Comparison of ENCODE assay signal across 15 mouse cellular contexts in genomic region chr2:114157345-114157744, GRCm38 (mm10).
"Had no signal": no experiment of that assay in that cellular context is flagged by ENCODE, and none has a peak within 500 bp of the region (broad histone marks: within the 10 kb centered on the region; RNA-seq: fewer than 3 reads in every experiment).

No protein-coding gene starts in this region.

- H3K4me2 ChIP-seq: midbrain, embryonic 11.5 days; midbrain, embryonic 15.5 days; neural tube, embryonic 12.5 days had no signal

- ATAC-seq: intestine, postnatal 0 days; lung, postnatal 0 days; midbrain, embryonic 15.5 days had no signal

- H3K9ac ChIP-seq: midbrain, embryonic 15.5 days; neural tube, embryonic 12.5 days had no signal

- H3K27ac ChIP-seq: left cerebral cortex, adult 2 months; limb, embryonic 10.5 days; midbrain, embryonic 15.5 days; neural tube, embryonic 12.5 days had no signal

- DNase-seq: kidney, adult 8-10 months; kidney, postnatal 25 days; lung, adult 2 months; lung, postnatal 36 days; retina, postnatal 1 day; right cerebral cortex, postnatal 4 days; spleen, adult 18-20 months; thymus, postnatal 36 days had no signal

- H3K9me3 ChIP-seq: limb, embryonic 10.5 days; midbrain, embryonic 15.5 days; neural tube, embryonic 12.5 days had no signal

- H3K4me1 ChIP-seq: limb, embryonic 10.5 days; midbrain, embryonic 15.5 days; neural tube, embryonic 12.5 days had no signal

- H3K4me3 ChIP-seq: left cerebral cortex, adult 2 months; limb, embryonic 10.5 days; midbrain, embryonic 15.5 days; neural tube, embryonic 12.5 days had no signal

- H3K27me3 ChIP-seq: midbrain, embryonic 15.5 days; neural tube, embryonic 12.5 days had no signal
